Mouse (Mus musculus): Measurements from ENCODE around the gene Lemd1.

Lemd1 gene

GRCm38 (mm10) chr1:132164780-132165518 is 26.3 kb upstream of the Lemd1 start:
- no peak for DNase-seq (ENCODE audit: low read depth, low spot score)

GRCm38 (mm10) chr1:132165859-132166258 is 25.4 kb upstream of the Lemd1 start:
- DNase-seq (ENCODE audit: low read depth, low spot score) = no peak

- no peak for DNase-seq (ENCODE audit: low read depth, low spot score)
Observed at GRCm38 (mm10) chr1:132168115-132168767, 23.0 kb upstream of the Lemd1 start.

GRCm38 (mm10) chr1:132170698-132171097 is 20.5 kb upstream of the Lemd1 start:
- DNase-seq (ENCODE audit: low read depth, low spot score) = no peak

- no peak for DNase-seq (ENCODE audit: low read depth, low spot score)
Observed at GRCm38 (mm10) chr1:132171619-132172018, 19.6 kb upstream of the Lemd1 start.

- DNase-seq (ENCODE audit: low read depth, low spot score) = no peak
Observed at GRCm38 (mm10) chr1:132186303-132186702, 4.9 kb upstream of the Lemd1 start.

GRCm38 (mm10) chr1:132188442-132189066 is 2.7 kb upstream of the Lemd1 start:
- no peak for DNase-seq (ENCODE audit: low read depth, low spot score)

GRCm38 (mm10) chr1:132189231-132189630 is 2.0 kb upstream of the Lemd1 start:
- no peak for DNase-seq (ENCODE audit: low read depth, low spot score)

GRCm38 (mm10) chr1:132190040-132190513 is 1.2 kb upstream of the Lemd1 start:
- DNase-seq (ENCODE audit: low read depth, low spot score) = no peak

- no peak for DNase-seq (ENCODE audit: low read depth, low spot score)
Observed at GRCm38 (mm10) chr1:132190621-132191092, 574 bp upstream of the Lemd1 start.

- DNase-seq (ENCODE audit: low read depth, low spot score) = peak; percentile 26
Observed at GRCm38 (mm10) chr1:132191786-132192680, 802 bp downstream of the Lemd1 start.

- no peak for DNase-seq (ENCODE audit: low read depth, low spot score)
Observed at GRCm38 (mm10) chr1:132193806-132194205, 2.6 kb downstream of the Lemd1 start.

- DNase-seq (ENCODE audit: low read depth, low spot score) = no peak
Observed at GRCm38 (mm10) chr1:132194624-132195023, 3.4 kb downstream of the Lemd1 start.

GRCm38 (mm10) chr1:132195100-132195499 is 3.9 kb downstream of the Lemd1 start:
- no peak for DNase-seq (ENCODE audit: low read depth, low spot score)

- DNase-seq (ENCODE audit: low read depth, low spot score) = no peak
Observed at GRCm38 (mm10) chr1:132195681-132196080, 4.5 kb downstream of the Lemd1 start.

GRCm38 (mm10) chr1:132196337-132196736 is 5.1 kb downstream of the Lemd1 start:
- no peak for DNase-seq (ENCODE audit: low read depth, low spot score)

GRCm38 (mm10) chr1:132197666-132198065 is 6.4 kb downstream of the Lemd1 start:
- no peak for DNase-seq (ENCODE audit: low read depth, low spot score)

- no peak for DNase-seq (ENCODE audit: low read depth, low spot score)
Observed at GRCm38 (mm10) chr1:132198401-132199071, 7.3 kb downstream of the Lemd1 start.

GRCm38 (mm10) chr1:132199244-132199643 is 8.0 kb downstream of the Lemd1 start:
- no peak for DNase-seq (ENCODE audit: low read depth, low spot score)

- DNase-seq (ENCODE audit: low read depth, low spot score) = no peak
Observed at GRCm38 (mm10) chr1:132199934-132200333, 8.7 kb downstream of the Lemd1 start.
